Mouse (Mus musculus): ENCODE measurements around the gene Tvp23a. TPM values are rescaled to one million over a fixed set of nuclear protein-coding genes. Genes with fewer than 3 reads are reported as not detected.

Tvp23a gene
- total and polyA plus RNA-seq, 3 experiments, result 0.21 to 0.98 (median 0.50) TPM

- Histone ChIP-seq H3K27me3 (ENCODE audit: control insufficient read depth, insufficient read depth, low read length) (no peaks in the 10 kb centered on the region), H3K4me3 (no peak overlapping the region), H3K79me2 (replicated peaks; ENCODE audit: control insufficient read depth, insufficient read depth, low read length) (no peaks in the 10 kb centered on the region), H3K9ac (ENCODE audit: low read depth, low read length) (no peak overlapping the region), H3K27ac (no peak overlapping the region), H3K4me1 (ENCODE audit: control insufficient read depth, insufficient read depth, low read length) (no peaks in the 10 kb centered on the region), H3K36me3 (ENCODE audit: control insufficient read depth, insufficient read depth, low read length) (no peaks in the 10 kb centered on the region)
- DNase-seq, result no peak
- intact Hi-C loops (cut with DNase I), result no loop called here
- TF ChIP-seq EP300 (IDR thresholded peaks at IDR 0.05; ENCODE audit: insufficient read depth, low read depth, low read length) (no peak), CTCF (IDR thresholded peaks at IDR 0.05) (no peak), POLR2A (IDR thresholded peaks at IDR 0.05; ENCODE audit: insufficient read depth, low read depth, low read length) (no peak)
- 62% methylated on average over 2 of the region's 2 CpGs for WGBS
Observed at GRCm38 (mm10) chr16:10475919-10476318, 28.8 kb upstream of the Tvp23a start.

GRCm38 (mm10) chr16:10474956-10475355 lies 27.8 kb upstream of the Tvp23a start:
- H3K9ac ChIP-seq (ENCODE audit: low read depth, low read length), result no peak overlapping the region
- H3K27me3 ChIP-seq (ENCODE audit: control insufficient read depth, insufficient read depth, low read length), result no peaks in the 10 kb centered on the region
- no peak overlapping the region for H3K4me3 ChIP-seq
- intact Hi-C loops (cut with DNase I), result no loop called here
- TF ChIP-seq EP300 (IDR thresholded peaks at IDR 0.05; ENCODE audit: insufficient read depth, low read depth, low read length) (no peak), CTCF (IDR thresholded peaks at IDR 0.05) (no peak), POLR2A (IDR thresholded peaks at IDR 0.05; ENCODE audit: insufficient read depth, low read depth, low read length) (no peak)
- 75% methylated on average over 3 of the region's 3 CpGs for WGBS
- no peak for DNase-seq
- no peaks in the 10 kb centered on the region for H3K79me2 ChIP-seq (replicated peaks; ENCODE audit: control insufficient read depth, insufficient read depth, low read length)
- H3K27ac ChIP-seq, result no peak overlapping the region
- no peaks in the 10 kb centered on the region for H3K4me1 ChIP-seq (ENCODE audit: control insufficient read depth, insufficient read depth, low read length)
- no peaks in the 10 kb centered on the region for H3K36me3 ChIP-seq (ENCODE audit: control insufficient read depth, insufficient read depth, low read length)

- Histone ChIP-seq H3K4me3 (no peak overlapping the region), H3K9ac (ENCODE audit: low read depth, low read length) (no peak overlapping the region), H3K27ac (no peak overlapping the region), H3K27me3 (ENCODE audit: control insufficient read depth, insufficient read depth, low read length) (no peaks in the 10 kb centered on the region), H3K4me1 (ENCODE audit: control insufficient read depth, insufficient read depth, low read length) (no peaks in the 10 kb centered on the region), H3K36me3 (ENCODE audit: control insufficient read depth, insufficient read depth, low read length) (no peaks in the 10 kb centered on the region), H3K79me2 (replicated peaks; ENCODE audit: control insufficient read depth, insufficient read depth, low read length) (no peaks in the 10 kb centered on the region)
- TF ChIP-seq POLR2A (IDR thresholded peaks at IDR 0.05; ENCODE audit: insufficient read depth, low read depth, low read length), result no peak
- no peak for TF ChIP-seq EP300 (IDR thresholded peaks at IDR 0.05; ENCODE audit: insufficient read depth, low read depth, low read length)
- no peak for TF ChIP-seq CTCF (IDR thresholded peaks at IDR 0.05)
- WGBS, result 93% methylated on average over 3 of the region's 3 CpGs
- no peak for DNase-seq
- intact Hi-C loops (cut with DNase I), result no loop called here
Observed at GRCm38 (mm10) chr16:10471950-10472349, 24.8 kb upstream of the Tvp23a start.

GRCm38 (mm10) chr16:10468201-10468600 lies 21.0 kb upstream of the Tvp23a start:
- intact Hi-C loops (cut with DNase I), result no loop called here

GRCm38 (mm10) chr16:10467391-10468107 lies 20.4 kb upstream of the Tvp23a start:
- no peak overlapping the region for H3K27ac ChIP-seq
- no peaks in the 10 kb centered on the region for H3K4me1 ChIP-seq (ENCODE audit: control insufficient read depth, insufficient read depth, low read length)
- no peaks in the 10 kb centered on the region for H3K79me2 ChIP-seq (replicated peaks; ENCODE audit: control insufficient read depth, insufficient read depth, low read length)
- TF ChIP-seq EP300 (IDR thresholded peaks at IDR 0.05; ENCODE audit: insufficient read depth, low read depth, low read length), result no peak
- no peak for TF ChIP-seq POLR2A (IDR thresholded peaks at IDR 0.05; ENCODE audit: insufficient read depth, low read depth, low read length)
- no peak for TF ChIP-seq CTCF (IDR thresholded peaks at IDR 0.05)
- H3K4me3 ChIP-seq, result no peak overlapping the region
- intact Hi-C loops (cut with DNase I), result no loop called here
- H3K9ac ChIP-seq (ENCODE audit: low read depth, low read length), result no peak overlapping the region
- H3K27me3 ChIP-seq (ENCODE audit: control insufficient read depth, insufficient read depth, low read length), result no peaks in the 10 kb centered on the region
- WGBS, result 50% methylated on average over 11 of the region's 11 CpGs
- H3K36me3 ChIP-seq (ENCODE audit: control insufficient read depth, insufficient read depth, low read length), result no peaks in the 10 kb centered on the region
- no peak for DNase-seq

More at GRCm38 (mm10) chr16:10468201-10468600, 21.0 kb upstream of the Tvp23a start:
- no peak for TF ChIP-seq POLR2A (IDR thresholded peaks at IDR 0.05; ENCODE audit: insufficient read depth, low read depth, low read length)
- H3K9ac ChIP-seq (ENCODE audit: low read depth, low read length), result no peak overlapping the region
- no peaks in the 10 kb centered on the region for H3K36me3 ChIP-seq (ENCODE audit: control insufficient read depth, insufficient read depth, low read length)
- WGBS, result 68% methylated on average over 1 of the region's 1 CpGs
- no peak overlapping the region for H3K27ac ChIP-seq
- DNase-seq, result no peak
- no peaks in the 10 kb centered on the region for H3K79me2 ChIP-seq (replicated peaks; ENCODE audit: control insufficient read depth, insufficient read depth, low read length)
- no peaks in the 10 kb centered on the region for H3K4me1 ChIP-seq (ENCODE audit: control insufficient read depth, insufficient read depth, low read length)
- H3K4me3 ChIP-seq, result no peak overlapping the region
- no peaks in the 10 kb centered on the region for H3K27me3 ChIP-seq (ENCODE audit: control insufficient read depth, insufficient read depth, low read length)

- intact Hi-C loops (cut with DNase I), result no loop called here
- WGBS, result 31% methylated on average over 4 of the region's 4 CpGs
- Histone ChIP-seq H3K9ac (ENCODE audit: low read depth, low read length) (no peak overlapping the region), H3K4me3 (no peak overlapping the region), H3K36me3 (ENCODE audit: control insufficient read depth, insufficient read depth, low read length) (no peaks in the 10 kb centered on the region), H3K27me3 (ENCODE audit: control insufficient read depth, insufficient read depth, low read length) (no peaks in the 10 kb centered on the region), H3K27ac (no peak overlapping the region), H3K4me1 (ENCODE audit: control insufficient read depth, insufficient read depth, low read length) (no peaks in the 10 kb centered on the region), H3K79me2 (replicated peaks; ENCODE audit: control insufficient read depth, insufficient read depth, low read length) (no peaks in the 10 kb centered on the region)
- DNase-seq, result no peak
- no peak for TF ChIP-seq CTCF (IDR thresholded peaks at IDR 0.05)
- TF ChIP-seq EP300 (IDR thresholded peaks at IDR 0.05; ENCODE audit: insufficient read depth, low read depth, low read length), result no peak
- no peak for TF ChIP-seq POLR2A (IDR thresholded peaks at IDR 0.05; ENCODE audit: insufficient read depth, low read depth, low read length)
Observed at GRCm38 (mm10) chr16:10465011-10465681, 18.0 kb upstream of the Tvp23a start.
